Mouse (Mus musculus) gastrocnemius, postnatal 10 days (tissue): ENCODE results near the gene Pifo. TPM values are rescaled to one million over a fixed set of nuclear protein-coding genes. Genes with fewer than 3 reads are reported as not detected.

Experiments
- DNase-seq: peaks from one replicate; pipeline ENCODE4 v3.0.0; 2021; ENCODE audit warnings: mixed read lengths
- total RNA-seq, 2 experiments: library from RNA; stranded (reverse); gene quantifications; 2 replicates each; pipeline ENCODE4 v1.2.3; 2021

Gene Pifo
- total RNA-seq, 2 experiments from 2014 or later = not detected

- no peak for DNase-seq
Observed at GRCm38 (mm10) chr3:105951348-105951747, 63.1 kb downstream of the Pifo start.

Other genes with a start within 250 kb of the Pifo start
- gene Rap1a, start 213.3 kb downstream of the Pifo start, total RNA-seq = 100 to 1,000 TPM; 126 to 130 TPM
- gene Adora3, start 143.8 kb downstream of the Pifo start, total RNA-seq = under 1 TPM; 0.19 to 0.29 TPM
- gene Tmigd3, start 143.7 kb downstream of the Pifo start, total RNA-seq = under 1 TPM in 1 of 2 experiments, not detected in 1; 0.36 TPM
- gene I830077J02Rik, start 82.0 kb downstream of the Pifo start, total RNA-seq = under 1 TPM; 0.35 to 0.52 TPM
- 10 to 100 TPM; 36.0 to 40.6 TPM for gene Wdr77, start 55.3 kb downstream of the Pifo start, total RNA-seq
- gene Atp5f1, start 54.5 kb downstream of the Pifo start, total RNA-seq = 100 to 1,000 TPM; 528 to 633 TPM
- 1 to 10 TPM in 1 of 2 experiments, under 1 TPM in 1; 0.49 to 1.7 TPM for gene Ovgp1, start 40.9 kb downstream of the Pifo start, total RNA-seq
- not detected for gene Chil5, start 18.2 kb upstream of the Pifo start, total RNA-seq
- not detected for gene Chia1, start 98.6 kb upstream of the Pifo start, total RNA-seq
- gene Chil3, start 152.9 kb upstream of the Pifo start, total RNA-seq = 1 to 10 TPM in 1 of 2 experiments, not detected in 1; 2.6 TPM
- gene Chil4, start 204.9 kb upstream of the Pifo start, total RNA-seq = not detected